Mouse (Mus musculus) pancreas, adult 10 weeks (tissue): ENCODE results near the gene Tas2r143. TPM values are rescaled to one million over a fixed set of nuclear protein-coding genes. Genes with fewer than 3 reads are reported as not detected.

Source experiments
- polyA plus RNA-seq: library from polyadenylated mRNA; stranded (reverse); fragments of 350-450 nt; fragmentation: Illumina TruSeq; extraction: RNeasy Lipid Tissue Mini Kit (QIAGEN cat#74804); gene quantifications from one replicate; pipeline ENCODE4 v1.2.3, GENCODE M21; 2015; ENCODE audit warnings: low read depth, low replicate concordance; ENCODE audit not compliant: insufficient read depth

The Tas2r143 gene
- polyA plus RNA-seq: not detected

DNA sequence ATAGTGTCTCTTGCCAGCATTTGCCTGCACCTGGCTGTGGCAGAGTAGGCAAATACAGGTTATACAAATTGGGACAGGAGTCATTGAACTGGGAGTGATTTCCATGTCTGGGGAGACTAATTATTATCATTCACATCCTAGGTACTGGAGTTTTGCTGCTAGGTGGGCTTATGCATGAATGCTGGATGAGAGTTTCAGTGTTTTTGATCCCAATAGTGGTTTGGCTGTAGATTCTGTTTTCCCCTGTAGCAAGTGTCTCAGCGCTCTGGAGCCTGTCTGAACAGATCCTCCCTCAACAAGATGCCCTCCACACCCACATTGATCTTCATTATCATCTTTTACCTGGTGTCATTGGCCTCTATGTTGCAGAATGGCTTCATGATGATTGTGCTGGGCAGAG, at the start of gene Tas2r143:
Gene Tas2r143, plus strand, starts transcription at position 301 of the 400 bp plus-strand sequence.

GRCm38 (mm10) chr6:42372816-42373547, 27.1 kb upstream of the Tas2r143 start, which contains the start of gene Epha1:
Gene Epha1 (minus strand): TSS chr6:42373268.

DNA sequence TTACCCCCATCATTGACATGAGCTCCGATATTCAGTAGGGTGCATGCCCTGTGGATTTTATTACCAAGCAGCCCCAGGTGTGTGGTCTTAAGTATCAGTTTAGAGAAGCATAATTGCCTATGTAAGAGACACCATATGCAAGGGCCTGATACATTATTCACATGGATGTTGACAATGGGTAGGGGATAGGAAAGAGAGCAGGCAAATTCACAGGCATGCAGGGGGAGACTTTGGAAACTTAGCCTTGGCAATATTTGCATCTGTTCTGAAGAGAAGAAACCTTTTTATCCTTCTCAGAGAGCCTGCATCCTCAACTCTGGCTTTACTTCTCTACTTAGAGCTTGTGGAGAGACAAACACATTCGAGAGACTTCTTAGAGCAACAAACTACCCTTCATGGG, 5.1 kb downstream of the Tas2r143 start, which contains the start of gene Tas2r135:
Gene Tas2r135, plus strand, starts transcription at position 301 of the 400 bp plus-strand sequence.

DNA sequence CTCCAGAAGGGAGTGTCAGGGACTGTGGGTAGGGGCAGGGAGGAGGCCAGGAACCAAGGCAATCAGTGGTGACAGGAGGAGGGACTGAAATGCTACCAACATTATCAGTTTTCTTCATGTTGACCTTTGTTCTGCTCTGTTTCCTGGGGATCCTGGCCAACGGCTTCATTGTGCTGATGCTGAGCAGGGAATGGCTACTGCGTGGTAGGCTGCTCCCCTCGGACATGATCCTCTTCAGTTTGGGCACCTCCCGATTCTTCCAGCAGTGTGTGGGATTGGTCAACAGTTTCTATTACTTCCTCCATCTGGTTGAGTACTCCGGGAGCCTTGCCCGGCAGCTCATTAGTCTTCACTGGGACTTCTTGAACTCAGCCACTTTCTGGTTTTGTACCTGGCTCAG, 34.4 kb downstream of the Tas2r143 start, which contains the start of gene Tas2r126:
Gene Tas2r126, plus strand, starts transcription at position 90 of the 400 bp plus-strand sequence.

Other genes with a start within 250 kb of the Tas2r143 start
- not detected for gene Tas2r144, start 184.9 kb upstream of the Tas2r143 start, polyA plus RNA-seq
- 14.2 TPM for gene Gstk1, start 154.3 kb upstream of the Tas2r143 start, polyA plus RNA-seq
- gene Tmem139, start 138.3 kb upstream of the Tas2r143 start, polyA plus RNA-seq: not detected
- gene Casp2, start 135.3 kb upstream of the Tas2r143 start, polyA plus RNA-seq: 6.7 TPM
- not detected for gene Clcn1, start 113.6 kb upstream of the Tas2r143 start, polyA plus RNA-seq
- gene Fam131b, start 75.6 kb upstream of the Tas2r143 start, polyA plus RNA-seq: 0.18 TPM
- 21.8 TPM for gene Zyx, start 50.6 kb upstream of the Tas2r143 start, polyA plus RNA-seq
- 1.8 TPM for gene Epha1, start 27.0 kb upstream of the Tas2r143 start, polyA plus RNA-seq
- not detected for gene Tas2r135, start 5.2 kb downstream of the Tas2r143 start, polyA plus RNA-seq
- gene Tas2r126, start 34.3 kb downstream of the Tas2r143 start, polyA plus RNA-seq: not detected
- not detected for gene Olfr458, start 65.0 kb downstream of the Tas2r143 start, polyA plus RNA-seq
- not detected for gene Olfr457, start 76.1 kb downstream of the Tas2r143 start, polyA plus RNA-seq
- not detected for gene Olfr456, start 87.0 kb downstream of the Tas2r143 start, polyA plus RNA-seq
- not detected for gene Olfr455, start 147.3 kb downstream of the Tas2r143 start, polyA plus RNA-seq
- not detected for gene Tcaf3, start 197.5 kb downstream of the Tas2r143 start, polyA plus RNA-seq
- 1.8 TPM for gene Tcaf2, start 245.0 kb downstream of the Tas2r143 start, polyA plus RNA-seq